Mouse (Mus musculus) left cerebral cortex, adult 6 months (tissue): ENCODE measurements around the gene Rnf215. TPM values are rescaled to one million over a fixed set of nuclear protein-coding genes. Genes with fewer than 3 reads are reported as not detected.

Source experiments
- long read RNA-seq, 2 experiments: library from polyadenylated mRNA; unstranded; transcript quantifications; one replicate each; pipeline ENCODE4 v2.0.0; 2019 to 2020
- polyA plus RNA-seq: library from polyadenylated mRNA; unstranded; fragments of <200 nt; fragmentation: Nextera tagmentation; gene quantifications from 2 replicates; pipeline ENCODE4 v1.2.3, GENCODE M21; 2021

The Rnf215 gene
- 6.3 and 29.1 TPM in 2 replicates for polyA plus RNA-seq
- long read RNA-seq, experiment 1, transcript Rnf215-201 (9 exons, 1,874 nt), result major isoform, 24 of 43 reads
- long read RNA-seq, experiment 1, partial matches to known transcripts, result 6 of 43 reads
- long read RNA-seq, experiment 1, other reads (novel, unspliced or antisense), result 13 of 43 reads
- long read RNA-seq, experiment 2, transcript Rnf215-201 (9 exons, 1,874 nt), result major isoform, 6 of 12 reads
- long read RNA-seq, experiment 2, partial matches to known transcripts, result 4 of 12 reads
- long read RNA-seq, experiment 2, other reads (novel, unspliced or antisense), result 2 of 12 reads

GRCm38 (mm10) chr11:4134986-4135935, at the start of gene Rnf215:
Rnf215 (plus strand) TSS chr11:4135202.

GRCm38 (mm10) chr11:4095171-4096053, 39.6 kb upstream of the Rnf215 start, which contains the start of gene Mtfp1:
Mtfp1 (minus strand) TSS chr11:4095445.

GRCm38 (mm10) chr11:4122742-4123579, 12.0 kb upstream of the Rnf215 start, which contains the start of gene Sec14l2:
Sec14l2 (minus strand) TSS chr11:4123415.

DNA sequence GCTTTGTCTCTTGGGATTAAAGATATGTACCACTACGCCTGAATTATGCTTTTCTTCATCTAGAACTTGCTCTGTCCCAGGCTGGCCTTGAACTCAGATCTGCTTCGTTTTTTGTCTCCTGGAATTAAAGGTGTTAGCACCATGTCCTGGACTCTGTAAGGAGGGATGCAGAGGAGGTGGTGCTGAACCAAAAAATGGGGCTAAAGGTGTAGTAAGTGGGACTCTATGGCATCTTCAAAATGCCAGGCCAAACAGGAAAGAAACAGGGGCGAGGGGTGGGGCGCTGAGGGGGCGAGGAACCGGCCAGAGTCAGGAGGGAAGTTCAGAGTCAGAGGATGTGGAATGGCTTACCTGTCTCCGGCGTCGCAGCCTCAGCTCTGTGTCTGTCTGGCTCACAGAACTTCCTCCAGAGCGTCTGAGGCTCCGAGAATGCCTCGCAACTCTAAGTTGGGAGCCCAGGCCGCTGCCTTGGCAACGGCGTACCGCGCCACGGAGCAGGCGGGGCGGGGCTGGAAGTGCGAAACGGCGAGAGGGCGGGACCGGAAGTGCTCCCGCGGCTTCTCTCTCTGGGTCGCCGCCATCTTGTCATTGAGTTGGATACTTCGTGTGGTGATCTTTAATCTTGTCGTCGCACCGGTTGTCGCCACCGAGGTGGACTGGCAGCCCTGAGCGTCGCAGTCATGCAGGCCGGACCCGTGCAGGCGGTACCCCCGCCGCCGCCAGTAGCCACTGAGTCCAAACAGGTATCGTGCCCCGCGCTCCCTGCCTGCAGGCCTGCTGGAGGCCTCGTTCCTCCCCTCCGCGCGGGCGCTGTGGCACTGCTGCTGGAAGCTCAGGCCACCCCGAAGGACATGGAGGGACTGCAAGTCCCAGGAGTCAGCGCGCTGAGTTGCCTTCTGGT, 25.1 kb downstream of the Rnf215 start, which contains the start of the genes Ccdc157 and Sf3a1:
TSS of gene Ccdc157 (minus strand) at position 486 of the 901 bp plus-strand sequence.
TSS of gene Sf3a1 (plus strand) at position 543 of the 901 bp plus-strand sequence.

GRCm38 (mm10) chr11:4186486-4187317, 51.7 kb downstream of the Rnf215 start, which contains the start of gene Tbc1d10a:
Tbc1d10a (plus strand) TSS chr11:4186789.

Other genes starting within 250 kb of the Rnf215 start
- 0.20 and 0.23 TPM in 2 replicates for gene 4921536K21Rik, start 240.1 kb upstream of the Rnf215 start, polyA plus RNA-seq
- gene Dusp18, start 240.0 kb upstream of the Rnf215 start, polyA plus RNA-seq, result 11.0 and 15.8 TPM in 2 replicates
- 11.6 and 15.8 TPM in 2 replicates for gene Slc35e4, start 220.5 kb upstream of the Rnf215 start, polyA plus RNA-seq
- gene Tcn2, start 203.0 kb upstream of the Rnf215 start, polyA plus RNA-seq, result 19.9 and 22.1 TPM in 2 replicates
- 28.6 and 30.3 TPM in 2 replicates for gene Pes1, start 171.2 kb upstream of the Rnf215 start, polyA plus RNA-seq
- not detected in 2 replicates for gene 4930556J24Rik, start 158.4 kb upstream of the Rnf215 start, polyA plus RNA-seq
- gene Gal3st1, start 151.6 kb upstream of the Rnf215 start, polyA plus RNA-seq, result 5.3 and 11.0 TPM in 2 replicates
- gene Sec14l4, start 103.7 kb upstream of the Rnf215 start, polyA plus RNA-seq, result 0.27 and 0.38 TPM in 2 replicates
- 0.45 and 1.1 TPM in 2 replicates for gene Sec14l3, start 70.4 kb upstream of the Rnf215 start, polyA plus RNA-seq
- gene Mtfp1, start 39.8 kb upstream of the Rnf215 start, polyA plus RNA-seq, result 119 and 156 TPM in 2 replicates
- 3.3 and 3.9 TPM in 2 replicates for gene Sec14l2, start 11.8 kb upstream of the Rnf215 start, polyA plus RNA-seq
- 4.5 and 5.5 TPM in 2 replicates for gene Ccdc157, start 25.1 kb downstream of the Rnf215 start, polyA plus RNA-seq
- gene Sf3a1, start 25.1 kb downstream of the Rnf215 start, polyA plus RNA-seq, result 21.0 and 36.4 TPM in 2 replicates
- gene Tbc1d10a, start 51.6 kb downstream of the Rnf215 start, polyA plus RNA-seq, result 30.2 and 56.9 TPM in 2 replicates
- 5.6 and 6.3 TPM in 2 replicates for gene Castor1, start 83.0 kb downstream of the Rnf215 start, polyA plus RNA-seq
- gene Osm, start 101.2 kb downstream of the Rnf215 start, polyA plus RNA-seq, result 0.09 and 0.27 TPM in 2 replicates
- 0.58 and 0.78 TPM in 2 replicates for gene Lif, start 122.4 kb downstream of the Rnf215 start, polyA plus RNA-seq